Mouse (Mus musculus): ENCODE data around the gene Lsm7.

- TF ChIP-seq CTCF (IDR thresholded peaks at IDR 0.05; ENCODE audit: insufficient read depth, low read length) (peak; percentile 50; the same call in 1 of the 2 replicates), POLR2A (IDR thresholded peaks at IDR 0.05; ENCODE audit: borderline replicate concordance, extremely low read depth, low read depth, low read length) (no peak)
These were observed 49.1 kb downstream of the Lsm7 start for GRCm38 (mm10) chr10:80805925-80806324.

Measured in lung, adult 2 months (tissue).